Mouse (Mus musculus): ENCODE data around the gene Dnajb13.

The Dnajb13 gene

DNA sequence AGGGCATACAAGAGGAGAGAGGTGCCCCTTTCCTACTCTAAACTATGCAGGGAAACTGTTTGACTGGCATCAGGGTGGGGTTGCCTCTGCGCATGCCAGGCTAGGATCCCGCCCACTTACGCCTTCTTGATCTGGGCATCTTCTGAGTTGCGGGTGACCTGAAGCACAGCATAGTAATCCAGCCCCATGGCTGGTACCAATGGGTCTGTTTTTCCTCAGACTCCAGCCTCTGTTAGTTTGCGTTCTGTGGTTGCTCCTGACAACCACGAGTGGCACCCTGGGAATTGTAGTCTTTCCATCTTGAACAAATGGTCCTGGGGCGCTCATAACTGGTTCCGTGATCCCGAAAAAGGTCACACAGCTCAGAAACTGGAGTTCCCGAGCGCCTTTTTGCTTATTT is at the start of gene Dnajb13:
Dnajb13 (minus strand) TSS at position 388 of the 400 bp plus-strand sequence.
- WGBS: 48% methylated on average over 11 of the region's 11 CpGs

DNA sequence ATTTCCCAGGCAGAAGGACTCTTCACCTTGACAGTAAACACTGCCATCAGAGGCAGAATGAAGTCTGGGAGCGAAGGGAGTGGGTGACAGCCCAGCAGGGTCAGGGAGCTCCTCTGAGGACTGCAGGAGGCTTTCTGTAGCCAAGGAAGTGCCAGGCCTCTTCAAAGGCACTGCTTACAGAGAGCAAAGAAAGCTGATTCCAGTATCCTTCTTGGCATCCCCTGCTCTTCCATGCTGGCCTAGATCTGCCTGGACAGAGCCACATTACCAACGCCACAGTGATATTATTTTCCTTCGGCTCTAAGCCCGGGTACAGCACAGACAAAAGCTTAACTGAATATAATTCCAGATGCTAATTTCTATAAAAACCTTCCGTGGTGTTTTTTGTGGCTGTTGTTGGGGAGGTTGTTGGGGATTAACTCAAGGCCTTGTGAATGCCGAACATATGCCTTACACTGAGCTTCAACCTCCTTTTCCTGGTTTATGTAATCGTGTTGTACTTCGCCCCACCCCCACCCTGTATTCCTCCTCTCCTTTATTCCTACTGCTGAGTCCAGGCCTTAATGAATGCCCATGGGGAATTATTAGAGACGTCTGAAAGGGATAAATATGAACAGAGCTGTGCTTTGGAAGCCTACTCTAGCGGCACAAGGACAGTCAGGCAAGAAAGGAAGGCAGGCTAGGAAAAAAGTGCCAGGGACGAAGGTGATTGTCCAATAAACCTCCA is 47.3 kb upstream of the Dnajb13 start:
- WGBS: 44% methylated on average over 11 of the region's 11 CpGs

- 94% methylated on average over 4 of the region's 4 CpGs for WGBS
Observed at GRCm38 (mm10) chr7:100559331-100559730, 44.6 kb upstream of the Dnajb13 start.

- 91% methylated on average over 5 of the region's 5 CpGs for WGBS
Observed at GRCm38 (mm10) chr7:100557241-100557640, 42.5 kb upstream of the Dnajb13 start.

DNA sequence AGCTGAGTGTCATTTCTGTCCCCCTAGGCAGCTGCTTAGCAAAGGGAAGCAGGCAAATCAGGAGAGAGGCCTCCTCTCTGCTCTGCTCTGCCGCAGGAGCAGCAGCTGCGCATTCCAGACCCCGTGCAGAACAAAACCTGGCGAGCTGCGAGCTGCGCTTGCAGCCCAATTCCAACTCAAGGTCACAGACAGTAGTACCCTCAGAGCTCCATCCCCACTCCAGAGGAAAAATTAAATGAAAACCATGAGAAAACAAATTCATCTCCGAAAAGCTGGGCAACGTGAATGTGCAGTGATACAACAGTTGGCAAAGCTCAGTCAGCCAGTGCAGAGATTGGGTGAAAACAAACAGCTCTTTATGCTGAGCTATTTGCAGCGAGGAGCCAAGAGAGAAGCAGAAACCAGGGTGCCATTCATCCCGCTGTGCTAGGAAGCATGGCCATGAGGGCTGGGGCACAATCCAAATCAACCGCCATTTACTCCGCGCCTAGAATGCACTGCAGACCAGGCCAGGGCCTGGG is 40.7 kb upstream of the Dnajb13 start:
- 19% methylated on average over 13 of the region's 13 CpGs for WGBS

GRCm38 (mm10) chr7:100554939-100555338 is 40.2 kb upstream of the Dnajb13 start:
- WGBS: 43% methylated on average over 5 of the region's 5 CpGs

- 26% methylated on average over 5 of the region's 5 CpGs for WGBS
Observed at GRCm38 (mm10) chr7:100550338-100551007, 35.7 kb upstream of the Dnajb13 start.

GRCm38 (mm10) chr7:100549796-100550195 is 35.0 kb upstream of the Dnajb13 start:
- 62% methylated on average over 3 of the region's 3 CpGs for WGBS

DNA sequence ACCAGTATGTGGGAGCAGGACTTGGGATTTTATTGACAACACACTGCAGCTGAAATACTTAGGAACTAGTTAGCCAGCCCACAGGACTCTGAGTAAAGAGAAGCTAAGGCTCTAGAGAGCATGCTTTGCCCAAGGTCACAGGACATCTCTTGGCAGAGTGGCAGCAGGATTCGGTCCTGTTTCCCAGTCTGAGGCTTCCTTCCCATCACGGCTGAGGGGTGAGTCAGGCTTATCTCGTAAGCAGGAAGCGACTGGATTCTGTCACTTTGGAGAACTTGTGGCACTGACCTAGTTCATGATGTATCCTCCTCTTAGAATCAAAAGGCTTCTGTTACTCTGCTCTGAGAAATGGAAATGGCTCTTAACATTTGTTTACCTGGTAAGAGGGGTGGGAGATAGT is 32.9 kb upstream of the Dnajb13 start:
- WGBS: 78% methylated on average over 4 of the region's 4 CpGs

DNA sequence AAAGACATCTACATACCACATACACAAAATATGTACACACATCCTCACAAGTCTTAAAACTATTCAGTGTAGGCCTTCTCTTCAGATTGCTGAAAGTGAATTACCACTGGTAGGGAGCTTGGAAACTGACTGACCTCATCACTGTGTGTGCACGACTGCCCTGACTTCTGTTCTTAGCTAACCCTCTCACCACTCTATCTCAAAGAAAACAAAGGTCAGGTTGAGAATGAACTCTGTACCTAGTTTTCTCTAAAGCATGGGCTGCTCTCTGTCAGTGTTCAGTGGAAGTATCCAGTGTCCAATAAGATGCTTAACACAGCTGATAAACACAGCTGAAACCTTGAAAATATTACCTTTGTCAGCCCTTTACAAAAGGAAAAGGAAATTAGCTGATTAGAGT is 29.7 kb upstream of the Dnajb13 start:
- 89% methylated on average over 1 of the region's 1 CpGs for WGBS

- WGBS: 95% methylated on average over 9 of the region's 9 CpGs
Observed at GRCm38 (mm10) chr7:100539516-100539915, 24.8 kb upstream of the Dnajb13 start.

- 22% methylated on average over 7 of the region's 7 CpGs for WGBS
Observed at GRCm38 (mm10) chr7:100537519-100537902, 22.8 kb upstream of the Dnajb13 start.

DNA sequence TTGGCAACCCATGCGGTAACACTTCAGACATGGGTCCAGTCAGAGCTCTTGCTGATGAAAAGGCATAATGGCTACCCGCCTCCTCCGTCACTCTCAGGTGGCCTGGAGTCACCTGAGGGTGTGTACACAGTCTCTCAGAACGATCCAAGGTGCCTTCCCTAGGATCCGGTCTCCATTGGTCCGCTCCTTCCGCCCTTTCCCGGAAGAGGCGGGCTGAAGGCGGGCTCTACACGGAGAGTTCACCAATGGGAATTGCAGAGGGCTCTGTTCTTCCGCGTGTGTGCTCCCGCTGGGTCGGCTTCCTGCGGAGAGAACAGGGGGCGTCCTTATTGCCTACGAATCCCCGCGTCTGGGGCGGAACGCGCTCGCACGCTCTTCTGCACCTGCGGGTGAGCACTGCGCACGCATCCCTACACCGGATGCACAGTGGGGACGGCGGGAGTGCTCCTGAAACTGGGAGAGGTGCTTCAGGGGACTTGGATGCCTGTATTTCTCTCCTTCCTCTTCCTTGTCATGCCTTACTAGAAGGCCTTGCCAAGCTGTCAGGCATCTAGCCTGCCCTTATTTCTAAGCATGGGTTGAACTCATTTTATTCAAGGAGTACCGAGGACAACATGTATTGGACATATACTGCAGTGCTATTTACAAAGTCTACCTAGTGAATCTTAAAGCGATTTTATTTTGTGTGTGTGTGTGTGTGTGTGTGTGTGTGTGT is 22.2 kb upstream of the Dnajb13 start, which contains the start of gene Coa4:
Coa4 (plus strand) TSS at position 268 of the 715 bp plus-strand sequence.
- WGBS: under 1% methylated on average over 33 of the region's 33 CpGs

GRCm38 (mm10) chr7:100535831-100536230 is 21.1 kb upstream of the Dnajb13 start:
- 82% methylated on average over 2 of the region's 2 CpGs for WGBS

DNA sequence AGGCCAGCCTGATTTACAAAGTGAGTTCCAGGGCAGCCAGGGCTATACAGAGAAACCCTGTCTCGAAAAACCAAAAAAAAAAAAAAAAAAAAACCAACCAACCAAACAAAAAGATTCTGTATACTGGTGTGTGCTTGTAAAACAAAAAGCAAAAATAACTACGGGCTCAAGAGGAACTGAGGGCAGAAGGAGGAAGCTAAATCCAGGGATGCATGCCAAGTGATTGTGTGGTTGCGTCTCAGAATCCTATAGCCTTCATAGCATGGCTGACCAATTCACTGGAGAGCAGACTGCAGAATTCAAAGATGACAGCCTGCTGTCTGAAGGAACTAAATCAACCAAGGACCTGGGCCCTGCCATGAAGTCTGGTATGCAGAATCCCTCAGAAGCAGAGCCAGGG is 19.5 kb upstream of the Dnajb13 start:
- WGBS: 73% methylated on average over 3 of the region's 3 CpGs

DNA sequence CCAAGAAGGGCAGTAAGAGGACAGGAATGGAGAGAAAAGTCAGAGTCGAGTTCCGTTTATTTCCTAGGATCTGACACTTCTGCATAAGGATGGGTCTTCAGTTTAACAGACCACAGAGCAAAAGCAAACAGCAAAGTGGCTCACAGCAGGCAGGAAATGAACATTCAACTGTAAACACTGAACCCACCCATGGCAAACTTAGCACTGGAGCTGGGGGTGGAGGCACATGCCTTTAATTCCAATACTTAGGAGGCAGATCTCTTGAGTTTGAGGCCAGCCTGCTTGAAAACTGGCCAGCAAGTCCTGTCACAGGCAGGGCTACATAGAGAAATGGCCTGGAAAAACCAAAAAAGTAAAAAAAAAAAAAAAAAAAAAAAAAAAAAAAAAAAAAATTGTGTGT is 18.7 kb upstream of the Dnajb13 start:
- 87% methylated on average over 2 of the region's 2 CpGs for WGBS

GRCm38 (mm10) chr7:100530766-100531165 is 16.0 kb upstream of the Dnajb13 start:
- WGBS: 93% methylated on average over 5 of the region's 5 CpGs

DNA sequence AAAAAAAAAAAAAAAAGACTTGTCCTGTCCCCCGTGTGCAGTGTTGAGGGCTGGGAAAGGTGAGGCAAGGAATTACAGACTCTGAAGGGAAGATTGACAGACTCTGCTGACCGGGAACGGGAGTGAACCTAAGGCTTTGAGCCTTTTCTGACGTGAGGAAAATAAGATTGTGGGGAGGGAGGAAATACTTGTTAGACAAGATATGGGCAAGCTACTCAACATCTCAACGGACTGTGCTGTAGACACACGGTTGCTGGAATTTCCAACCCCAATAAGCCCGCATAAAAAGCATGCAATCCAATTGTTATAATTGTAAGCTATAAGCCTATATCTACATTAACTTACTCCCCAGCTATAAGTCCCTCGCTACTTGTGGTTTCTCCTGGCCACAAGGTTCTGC is 9.9 kb upstream of the Dnajb13 start:
- WGBS: 85% methylated on average over 8 of the region's 8 CpGs

GRCm38 (mm10) chr7:100522222-100522621 is 7.5 kb upstream of the Dnajb13 start:
- WGBS: 81% methylated on average over 3 of the region's 3 CpGs

GRCm38 (mm10) chr7:100520663-100521285 is 6.0 kb upstream of the Dnajb13 start:
- WGBS: 16% methylated on average over 10 of the region's 10 CpGs

DNA sequence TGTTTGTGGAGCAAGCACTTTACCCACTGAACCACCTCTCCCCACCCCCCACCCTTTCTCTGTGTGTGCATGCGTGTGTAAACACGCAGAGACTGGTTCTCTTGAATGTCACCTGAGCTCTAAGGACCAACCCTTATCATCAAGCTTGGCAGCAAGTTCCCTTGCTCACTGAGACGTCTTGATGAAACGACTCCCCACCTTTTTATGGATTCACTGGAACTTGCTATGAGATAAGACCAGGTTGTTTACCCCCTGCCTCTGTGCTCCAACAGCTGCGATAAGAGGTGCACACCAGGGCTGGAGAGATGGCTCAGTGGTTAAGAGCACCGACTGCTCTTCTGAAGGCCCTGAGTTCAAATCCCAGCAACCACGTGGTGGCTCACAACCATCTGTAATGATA is 5.4 kb upstream of the Dnajb13 start:
- 69% methylated on average over 7 of the region's 7 CpGs for WGBS

GRCm38 (mm10) chr7:100511602-100512001 is 3.2 kb downstream of the Dnajb13 start:
- WGBS: 88% methylated on average over 8 of the region's 8 CpGs
